Mouse (Mus musculus) lung, postnatal 0 days (tissue): ENCODE results near the gene P4hb. TPM values are rescaled to one million over a fixed set of nuclear protein-coding genes. Genes with fewer than 3 reads are reported as not detected.

ENCODE experiments used
- ATAC-seq: fragments of 200-750 bp; cut with Nextera tagmentation; 2 replicates; pipeline ENCODE4 v1.8.0; 2017; ENCODE audit warnings: moderate library complexity
- DNase-seq: peaks from one replicate; pipeline ENCODE4 v3.0.0-alpha.2; 2016; ENCODE audit warnings: low spot score
- H3K27ac ChIP-seq: fragments of 300-500 bp; sonication (generic); 2 replicates; pipeline ENCODE4 v1.5.1; 2014; ENCODE audit warnings: antibody characterized with exemption, mild to moderate bottlenecking, low read length, mixed read lengths
- H3K27me3 ChIP-seq: fragments of 300-500 bp; sonication (generic); replicated peaks from 2 replicates; pipeline ENCODE4 v1.6.1; 2014; ENCODE audit warnings: low read length, mixed read lengths; ENCODE audit not compliant: insufficient read depth
- H3K36me3 ChIP-seq: fragments of 300-500 bp; sonication (generic); 2 replicates; pipeline ENCODE4 v1.6.1; 2014; ENCODE audit warnings: low read length, mixed read lengths; ENCODE audit not compliant: insufficient read depth
- H3K4me1 ChIP-seq: fragments of 300-500 bp; sonication (generic); 2 replicates; pipeline ENCODE4 v1.6.1; 2014; ENCODE audit warnings: antibody characterized with exemption, low read depth, low read length, mixed read lengths; ENCODE audit not compliant: insufficient read depth
- H3K4me2 ChIP-seq: fragments of 300-500 bp; sonication (generic); replicated peaks from 2 replicates; pipeline ENCODE4 v1.6.1; 2014; ENCODE audit warnings: low read depth, mild to moderate bottlenecking, low read length, moderate library complexity, mixed read lengths
- H3K4me3 ChIP-seq: fragments of 300-500 bp; sonication (generic); 2 replicates; pipeline ENCODE4 v1.5.1; 2014; ENCODE audit warnings: low read depth, low read length
- H3K9ac ChIP-seq: fragments of 300-500 bp; sonication (generic); replicated peaks from 2 replicates; pipeline ENCODE4 v1.6.1; 2014; ENCODE audit warnings: low read depth, mild to moderate bottlenecking
- H3K9me3 ChIP-seq: fragments of 300-500 bp; sonication (generic); 2 replicates; pipeline ENCODE4 v1.6.1; 2016; ENCODE audit warnings: low read length, mixed read lengths
- CTCF ChIP-seq: IDR thresholded peaks from 2 replicates; pipeline ENCODE4 v1.5.1; 2016; ENCODE audit warnings: antibody characterized with exemption, mild to moderate bottlenecking
- EP300 ChIP-seq: IDR thresholded peaks from 2 replicates; pipeline ENCODE4 v1.6.1; 2016; ENCODE audit warnings: antibody characterized with exemption, mild to moderate bottlenecking, control low read depth
- WGBS: fragments of 180-500 bp; shearing (Covaris S2); extraction: QIAGEN DNeasy Blood & Tissue Kit; methylation state at CpG from one replicate; pipeline ENCODE4 v1.1.7; 2014; 5-methylcytosine and 5-hydroxymethylcytosine counted together
- polyA plus RNA-seq: library from polyadenylated mRNA; unstranded; fragments of >200 nt; fragmentation: Nextera tagmentation; extraction: Ambion mirVana; gene quantifications from 2 replicates; pipeline ENCODE4 v1.2.1, GENCODE M21; 2015

The P4hb gene
- polyA plus RNA-seq, 1 experiment from 2014 or later: 555 TPM

DNA sequence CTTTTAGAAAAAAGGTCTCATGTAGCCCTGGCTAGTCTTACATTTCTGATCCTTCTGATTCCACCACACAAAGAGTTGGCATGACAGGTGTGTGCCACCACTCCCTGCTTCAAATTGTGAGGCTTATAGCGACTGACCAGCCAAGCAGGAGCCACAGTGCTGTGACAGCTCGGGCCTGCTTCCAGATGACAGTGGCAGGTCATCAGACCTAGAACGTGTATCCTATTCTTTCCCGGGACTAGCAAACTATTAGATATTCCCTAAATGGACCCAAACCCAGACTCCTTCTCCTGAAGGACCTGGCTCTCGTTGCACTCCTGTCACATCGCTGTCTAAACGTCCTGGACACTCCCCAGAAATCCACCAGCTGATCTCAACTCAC lies 24.3 kb downstream of the P4hb start:
- Histone ChIP-seq H3K9ac (peak overlapping the region; percentile 89), H3K27ac (peak overlapping the region; percentile 97), H3K4me1 (peaks cover 15% of the 10 kb centered on the region), H3K36me3 (peaks cover 9% of the 10 kb centered on the region; the same call in 1 of the 2 replicates), H3K4me3 (peak overlapping the region; percentile 76), H3K9me3 (no peaks in the 10 kb centered on the region), H3K4me2 (peak overlapping the region; percentile 66), H3K27me3 (no peaks in the 10 kb centered on the region)
- 5% methylated on average over 7 of the region's 7 CpGs for WGBS
- DNase-seq: peak; percentile 47
- TF ChIP-seq EP300 (no peak), CTCF (no peak)
- ATAC-seq: no peak

GRCm38 (mm10) chr11:120548214-120548613 lies 24.8 kb downstream of the P4hb start:
- TF ChIP-seq EP300: no peak
- no peak for TF ChIP-seq CTCF
- Histone ChIP-seq H3K9ac (no peak overlapping the region), H3K27ac (peak overlapping the region; percentile 97; the same call in 1 of the 2 replicates), H3K27me3 (no peaks in the 10 kb centered on the region), H3K9me3 (no peaks in the 10 kb centered on the region), H3K36me3 (peaks cover 15% of the 10 kb centered on the region; the same call in 1 of the 2 replicates), H3K4me2 (peak overlapping the region; percentile 66; the same call in 1 of the 2 replicates), H3K4me3 (no peak overlapping the region; the same call in 1 of the 2 replicates), H3K4me1 (peaks cover 15% of the 10 kb centered on the region)
- WGBS: 78% methylated on average over 3 of the region's 3 CpGs
- ATAC-seq: no peak
- no peak for DNase-seq

DNA sequence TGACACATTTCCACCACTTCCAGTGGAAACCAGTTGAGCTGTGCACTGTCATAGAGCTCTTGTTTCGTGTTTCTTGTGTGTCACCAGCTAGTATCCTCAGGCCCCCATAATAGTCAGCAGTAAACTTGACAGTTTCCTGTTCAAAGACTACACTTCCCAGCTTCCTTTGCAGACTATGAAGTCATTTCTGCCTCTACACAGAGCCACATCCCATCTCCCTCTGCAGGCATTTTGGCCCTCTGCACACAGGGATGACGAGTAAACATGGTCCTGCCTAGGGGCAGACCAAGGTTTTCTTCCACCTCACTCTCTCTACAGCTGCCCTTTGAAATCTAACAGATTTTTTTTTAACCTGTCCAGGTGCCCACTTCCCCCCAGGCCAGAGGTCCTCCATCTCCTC lies 25.6 kb downstream of the P4hb start:
- TF ChIP-seq CTCF: peak; percentile 56
- no peak for TF ChIP-seq EP300
- 43% methylated on average over 2 of the region's 2 CpGs for WGBS
- DNase-seq (peak; percentile 76), ATAC-seq (peak; percentile 16; the same call in 1 of the 2 replicates)
- 0 out of 2 replicates have a peak overlapping the region, but pooled peaks have one; percentile 97 for H3K27ac ChIP-seq
- H3K36me3 ChIP-seq: peaks cover 21% of the 10 kb centered on the region; the same call in 1 of the 2 replicates
- H3K27me3 ChIP-seq: no peaks in the 10 kb centered on the region
- H3K9me3 ChIP-seq: no peaks in the 10 kb centered on the region
- no peak overlapping the region for H3K4me2 ChIP-seq
- H3K4me1 ChIP-seq: peaks cover 15% of the 10 kb centered on the region
- H3K9ac ChIP-seq: no peak overlapping the region
- no peak overlapping the region for H3K4me3 ChIP-seq

GRCm38 (mm10) chr11:120545964-120546363 lies 27.1 kb downstream of the P4hb start:
- H3K4me1 ChIP-seq: peaks cover 15% of the 10 kb centered on the region
- H3K36me3 ChIP-seq: peaks cover 21% of the 10 kb centered on the region; the same call in 1 of the 2 replicates
- TF ChIP-seq EP300 (no peak), CTCF (no peak)
- H3K4me2 ChIP-seq: no peak overlapping the region
- 100% methylated on average over 3 of the region's 3 CpGs for WGBS
- H3K9ac ChIP-seq: no peak overlapping the region
- H3K27ac ChIP-seq: no peak overlapping the region
- no peak overlapping the region for H3K4me3 ChIP-seq
- H3K9me3 ChIP-seq: no peaks in the 10 kb centered on the region
- no peaks in the 10 kb centered on the region for H3K27me3 ChIP-seq
- DNase-seq (no peak), ATAC-seq (no peak)

DNA sequence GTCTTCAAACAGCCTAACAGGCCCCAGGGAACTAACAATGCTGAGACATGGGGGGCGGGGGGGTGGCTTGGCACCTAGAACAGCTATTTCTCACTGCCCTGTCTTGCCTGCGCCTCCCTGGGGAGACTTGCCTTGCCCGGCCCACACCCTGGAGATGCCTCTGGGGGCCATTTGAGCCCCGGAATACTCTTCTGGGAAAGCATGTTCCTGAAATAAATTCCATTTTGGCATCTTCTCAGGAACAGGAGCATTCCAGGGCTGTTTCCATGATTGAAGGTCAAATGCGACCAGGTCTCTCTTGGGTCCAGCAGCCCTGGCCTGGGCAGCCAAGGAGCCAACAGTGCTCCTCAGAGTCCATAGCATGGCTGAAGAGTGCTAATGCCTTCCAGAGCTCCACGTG lies 30.7 kb downstream of the P4hb start:
- no peaks in the 10 kb centered on the region for H3K9me3 ChIP-seq
- no peaks in the 10 kb centered on the region for H3K27me3 ChIP-seq
- H3K27ac ChIP-seq: no peak overlapping the region
- no peak overlapping the region for H3K9ac ChIP-seq
- ATAC-seq (no peak), DNase-seq (no peak)
- H3K4me3 ChIP-seq: no peak overlapping the region
- no peak for TF ChIP-seq EP300
- no peak for TF ChIP-seq CTCF
- H3K4me2 ChIP-seq: no peak overlapping the region
- WGBS: 88% methylated on average over 6 of the region's 6 CpGs
- H3K4me1 ChIP-seq: peaks cover 4% of the 10 kb centered on the region
- H3K36me3 ChIP-seq: peaks cover 21% of the 10 kb centered on the region; the same call in 1 of the 2 replicates

DNA sequence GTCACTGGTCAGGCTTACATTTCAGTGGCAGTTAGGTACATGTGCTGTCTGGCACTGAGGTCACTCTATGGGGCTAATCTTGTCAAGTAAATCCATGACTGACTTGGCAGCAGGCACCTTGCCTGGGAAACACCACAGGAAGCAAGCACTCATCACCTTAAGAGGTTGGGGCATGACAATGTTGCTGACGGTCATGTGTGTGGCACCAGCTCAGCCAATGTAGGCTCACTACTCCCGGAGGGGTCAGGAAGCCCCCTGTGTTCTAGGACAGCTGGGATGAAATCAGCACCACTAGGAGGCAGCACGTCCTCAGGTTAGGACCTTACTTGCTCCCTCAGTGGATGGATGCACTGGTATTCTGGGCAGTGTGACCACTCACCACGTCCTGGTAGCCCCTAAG lies 31.1 kb downstream of the P4hb start:
- H3K9ac ChIP-seq: no peak overlapping the region

More for the DNA sequence above, 31.1 kb downstream of the P4hb start:
- H3K27me3 ChIP-seq: no peaks in the 10 kb centered on the region
- peak; percentile 69 for TF ChIP-seq CTCF
- TF ChIP-seq EP300: no peak
- H3K4me2 ChIP-seq: no peak overlapping the region
- no peak overlapping the region for H3K4me3 ChIP-seq
- no peaks in the 10 kb centered on the region for H3K9me3 ChIP-seq
- H3K27ac ChIP-seq: no peak overlapping the region
- H3K36me3 ChIP-seq: peaks cover 21% of the 10 kb centered on the region; the same call in 1 of the 2 replicates
- DNase-seq: peak; percentile 28
- 37% methylated on average over 4 of the region's 4 CpGs for WGBS
- no peak for ATAC-seq
- peaks cover 4% of the 10 kb centered on the region; the same call in 1 of the 2 replicates for H3K4me1 ChIP-seq
